Mouse (Mus musculus): ENCODE measurements around the gene Tmem158.

The Tmem158 gene

DNA sequence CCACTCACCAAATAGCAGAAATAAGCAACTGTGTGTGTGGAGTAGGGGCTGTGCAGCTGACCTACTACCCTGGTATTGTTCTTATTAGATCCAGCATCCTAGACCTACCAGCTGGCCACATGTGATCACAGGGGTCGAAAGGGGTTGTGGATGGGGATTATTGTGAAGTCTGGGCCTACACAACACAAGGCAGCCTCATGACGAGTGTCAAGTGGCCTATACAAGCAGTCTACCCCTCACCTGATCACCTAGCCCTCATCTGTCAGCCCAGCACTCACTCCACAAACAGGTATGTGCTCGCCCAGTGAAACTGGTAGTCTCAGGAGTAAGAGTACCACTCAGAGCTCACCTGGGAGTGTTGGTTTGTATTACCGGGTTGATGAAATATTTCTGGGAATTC is 15.4 kb downstream of the Tmem158 start:
- no peak for DNase-seq (ENCODE audit: low spot score)

DNA sequence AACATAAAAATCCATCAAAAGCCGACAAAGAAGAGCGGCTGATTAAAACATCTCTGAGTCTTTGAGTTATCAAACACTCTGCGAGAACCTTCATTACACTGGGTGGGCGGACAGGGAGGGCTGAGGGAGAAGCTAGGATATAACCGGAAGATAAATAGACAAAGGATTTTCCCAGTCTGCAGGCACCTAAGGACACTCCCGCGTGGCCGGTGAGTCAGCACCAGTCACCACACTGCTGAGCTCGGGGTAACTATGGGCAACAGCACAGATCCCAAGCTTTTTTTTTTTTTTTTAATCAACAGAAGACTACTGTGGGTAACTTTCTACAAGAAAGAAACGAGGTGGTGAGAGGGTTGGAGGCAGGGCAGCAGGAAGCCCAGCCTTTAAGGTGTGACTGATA is 16.6 kb downstream of the Tmem158 start:
- no peak for DNase-seq (ENCODE audit: low spot score)

DNA sequence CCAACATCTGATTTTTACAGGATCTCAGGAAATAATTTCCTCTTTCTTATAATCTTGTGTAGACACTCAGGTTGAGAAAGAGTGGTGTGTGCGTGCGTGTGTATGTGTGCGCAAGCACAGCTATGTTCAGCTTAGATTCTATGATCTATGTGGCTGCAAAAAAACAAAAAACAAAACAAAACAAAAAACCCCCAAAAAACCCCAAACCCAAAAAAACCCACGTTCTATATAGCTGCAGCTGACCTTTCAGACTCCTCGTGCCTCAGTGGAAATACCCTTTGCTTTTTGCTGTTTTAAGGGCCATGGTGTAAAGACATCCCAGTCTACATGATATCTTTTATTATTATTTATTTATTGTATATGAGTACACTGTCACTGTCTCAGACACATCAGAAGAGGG is 19.4 kb downstream of the Tmem158 start:
- DNase-seq (ENCODE audit: low spot score) = no peak

DNA sequence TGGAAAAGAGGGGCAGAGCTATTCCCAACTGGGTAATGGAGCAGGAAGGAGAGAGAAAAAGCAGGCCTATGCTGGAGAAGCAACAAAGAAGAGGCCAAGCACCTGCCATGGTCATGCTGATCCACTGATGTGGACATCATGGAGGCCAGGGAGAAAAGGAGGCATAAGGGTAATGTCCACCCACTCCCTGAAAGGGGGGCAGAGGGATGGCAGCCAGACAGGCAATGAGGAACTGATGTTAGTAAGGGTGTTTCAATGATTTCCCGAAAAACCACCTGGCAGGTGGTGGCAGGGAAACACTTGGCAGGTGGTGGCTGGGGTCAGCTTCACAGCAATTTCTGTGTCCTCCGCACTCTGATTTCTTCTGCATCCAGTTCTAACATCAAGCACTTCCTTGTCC is 19.8 kb downstream of the Tmem158 start:
- no peak for DNase-seq (ENCODE audit: low spot score)

DNA sequence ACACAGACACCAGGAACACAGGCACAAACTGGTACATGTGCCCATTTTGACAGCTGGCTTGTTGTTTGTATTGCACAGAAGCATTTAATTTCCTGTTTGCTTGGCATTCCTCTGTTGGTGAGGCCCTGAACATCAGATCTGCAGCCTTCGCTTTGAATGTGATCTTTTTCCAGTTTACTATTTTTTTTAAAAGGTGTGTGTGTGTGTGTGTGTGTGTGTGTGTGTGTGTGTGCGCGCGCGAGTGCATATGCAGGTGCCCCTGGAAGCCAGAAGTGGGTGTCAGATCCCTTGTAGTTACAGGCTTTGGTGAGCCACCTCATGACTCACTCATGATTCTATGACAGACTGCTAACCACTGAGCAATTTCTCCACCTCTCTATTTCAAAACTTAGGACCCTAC is 20.3 kb downstream of the Tmem158 start:
- no peak for DNase-seq (ENCODE audit: low spot score)

DNA sequence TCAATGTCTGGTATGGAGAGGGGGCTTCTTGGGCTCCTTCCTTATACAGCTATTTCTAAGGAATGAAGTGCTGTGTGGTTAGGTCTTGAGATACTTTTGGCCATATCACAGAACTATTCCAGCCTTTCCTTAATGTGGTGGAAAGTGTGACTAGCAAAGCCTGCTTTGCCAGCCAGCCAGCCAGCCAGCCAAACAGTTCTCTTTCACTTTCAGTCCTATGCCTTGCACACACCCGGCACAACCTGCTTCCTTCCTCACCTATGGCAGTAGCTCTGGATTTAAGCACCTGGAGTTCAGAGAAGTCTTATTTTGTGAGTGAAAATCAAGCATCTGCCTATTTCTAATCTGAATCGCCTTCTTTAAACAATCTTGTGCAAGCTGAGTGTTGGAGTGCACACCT is 20.9 kb downstream of the Tmem158 start:
- no peak for DNase-seq (ENCODE audit: low spot score)

DNA sequence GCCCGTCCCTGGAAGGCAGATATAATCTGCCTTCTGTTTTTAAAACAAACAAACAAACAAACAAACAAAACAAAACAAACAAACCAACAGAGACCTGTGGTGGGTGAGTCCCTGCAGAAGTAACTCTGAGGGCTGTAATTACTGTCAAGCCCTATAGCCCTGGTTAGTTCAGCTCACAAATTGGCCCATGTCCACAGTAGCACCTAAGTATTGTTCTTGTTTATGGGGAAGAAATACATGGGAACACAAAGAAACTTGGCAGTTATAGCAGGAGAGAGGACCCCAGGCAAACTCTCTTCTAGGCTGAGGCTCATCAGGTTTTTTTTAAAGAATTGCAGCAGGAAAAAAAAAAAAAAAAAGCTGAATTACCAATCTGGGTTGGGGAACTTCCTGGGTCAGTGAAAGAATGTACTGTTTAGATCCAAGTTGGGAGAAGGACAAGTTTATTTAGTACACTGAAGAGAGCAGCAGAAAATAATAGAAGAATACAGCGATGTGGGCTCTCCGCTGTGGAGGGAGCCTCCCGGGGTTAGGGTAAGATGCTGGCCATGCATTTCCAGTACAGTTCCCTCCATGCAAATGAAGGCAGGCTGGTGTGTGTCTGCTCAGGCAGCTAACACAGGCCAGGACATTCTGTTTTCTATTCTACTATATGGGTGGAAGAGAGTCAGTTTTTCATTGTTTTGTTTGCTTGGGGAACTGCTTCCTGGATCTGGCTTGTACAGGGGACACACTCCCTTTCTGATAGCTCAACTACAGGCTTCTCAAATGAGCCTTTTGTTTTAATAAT is 22.1 kb downstream of the Tmem158 start:
- no peak for DNase-seq (ENCODE audit: low spot score)

DNA sequence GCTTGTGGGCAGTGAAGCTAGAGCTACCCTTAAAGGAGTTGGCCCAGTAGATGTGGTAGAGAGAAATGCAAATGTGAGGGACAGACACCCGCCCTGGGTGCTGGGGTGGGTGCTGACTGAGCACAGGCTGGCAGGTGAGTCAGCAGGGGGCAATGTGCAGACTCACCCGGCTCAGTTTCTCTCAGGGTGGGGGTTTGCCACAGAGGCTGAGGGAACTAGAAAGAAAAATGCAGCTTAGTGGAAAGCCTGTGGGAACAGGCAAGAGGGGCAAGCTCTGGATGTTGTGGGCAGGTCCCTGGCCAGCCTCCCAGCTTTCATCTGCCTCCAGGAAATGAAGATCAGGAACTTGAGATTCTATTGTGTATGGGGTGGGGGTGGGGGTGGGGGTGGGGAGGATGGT is 22.8 kb downstream of the Tmem158 start:
- no peak for DNase-seq (ENCODE audit: low spot score)

DNA sequence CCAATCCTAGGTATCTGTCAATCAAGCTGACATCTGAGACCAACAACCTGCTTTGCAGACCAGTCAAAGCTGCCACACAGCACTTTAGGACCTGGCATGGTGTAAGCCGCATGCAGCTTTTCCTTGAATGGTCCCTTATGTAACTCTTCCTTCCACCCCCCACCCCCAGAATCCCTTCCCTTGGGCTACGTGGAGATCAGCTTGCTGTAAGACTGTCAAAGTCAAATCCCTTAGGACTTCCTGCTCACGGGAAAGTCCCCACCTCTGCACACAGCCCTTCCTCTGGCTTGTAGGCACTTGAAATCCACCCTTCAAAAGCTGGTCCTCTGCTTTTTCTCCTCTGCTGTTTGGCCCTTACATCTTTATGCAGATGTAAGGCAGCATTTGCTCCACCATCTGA is 24.9 kb downstream of the Tmem158 start:
- DNase-seq (ENCODE audit: low spot score) = no peak

DNA sequence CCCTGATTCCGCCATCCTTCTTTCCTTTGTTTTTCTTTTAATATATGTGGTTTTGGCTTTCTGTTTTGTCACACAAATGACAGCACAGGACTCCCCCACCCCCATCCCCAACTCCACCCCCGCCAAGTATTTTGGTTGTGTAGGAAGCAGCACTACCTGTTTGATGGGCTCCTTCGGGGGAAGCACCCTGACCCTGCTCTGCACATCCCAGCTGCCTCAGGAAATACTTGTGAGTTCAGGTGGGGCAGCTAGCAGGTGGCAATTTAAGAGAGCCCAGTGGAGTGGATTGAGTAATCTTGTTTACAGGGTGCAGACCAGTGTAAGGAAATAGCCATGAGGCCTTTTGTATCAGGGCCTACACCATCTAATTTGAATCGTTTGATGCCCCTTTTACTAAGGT is 30.7 kb downstream of the Tmem158 start:
- no peak for DNase-seq (ENCODE audit: low spot score)

DNA sequence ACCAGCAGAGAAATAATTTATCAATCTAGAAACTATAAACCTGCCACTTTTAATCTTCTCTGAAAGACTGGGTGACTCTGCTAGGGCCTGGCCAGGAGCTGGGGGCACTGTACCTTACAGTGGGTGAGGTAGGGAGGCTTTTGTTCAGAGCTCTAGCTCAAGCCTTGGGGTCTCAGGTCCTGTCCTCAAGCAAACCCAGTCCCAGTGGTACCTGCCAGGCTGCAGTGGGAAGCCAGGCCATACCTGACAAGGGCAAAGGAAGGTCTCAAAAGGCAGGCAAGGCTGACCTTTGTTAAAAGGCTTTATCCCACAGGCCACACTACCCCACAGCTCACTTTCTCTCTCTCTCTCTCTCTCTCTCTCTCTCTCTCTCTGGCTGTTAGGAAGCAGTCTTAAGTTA is 31.9 kb downstream of the Tmem158 start:
- DNase-seq (ENCODE audit: low spot score) = no peak

DNA sequence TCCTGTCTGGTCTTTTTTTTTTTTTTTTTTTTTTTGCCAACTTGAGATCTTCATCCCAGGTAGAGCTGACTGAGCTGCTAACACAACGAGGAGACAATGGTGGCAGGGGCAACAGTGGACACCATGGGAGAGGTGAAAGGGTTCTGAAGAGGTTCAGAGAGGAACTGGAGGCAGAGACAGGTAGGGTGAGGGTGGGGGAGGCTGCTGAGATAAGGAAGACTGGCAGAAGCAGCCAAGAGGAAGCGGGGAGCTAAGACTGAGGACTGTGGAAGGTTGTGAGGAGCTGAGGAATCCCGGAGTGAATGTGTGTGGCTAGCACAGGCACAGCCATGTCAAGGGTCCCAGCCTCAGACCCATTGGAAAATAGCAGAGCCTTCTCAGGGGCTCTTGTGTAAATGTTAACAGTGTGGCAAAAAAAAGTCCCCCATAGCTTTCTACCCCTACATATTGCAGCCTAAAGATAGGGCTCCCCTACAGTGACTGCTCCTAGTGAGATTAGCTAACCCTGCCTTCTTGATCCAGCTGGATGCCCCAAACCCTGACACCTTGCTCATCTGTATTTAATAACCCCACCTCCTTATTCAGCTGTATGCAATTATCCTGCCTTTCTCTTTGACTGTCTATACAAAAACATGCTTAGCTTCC is 33.3 kb downstream of the Tmem158 start:
- peak; percentile 67 for DNase-seq (ENCODE audit: low spot score)

DNA sequence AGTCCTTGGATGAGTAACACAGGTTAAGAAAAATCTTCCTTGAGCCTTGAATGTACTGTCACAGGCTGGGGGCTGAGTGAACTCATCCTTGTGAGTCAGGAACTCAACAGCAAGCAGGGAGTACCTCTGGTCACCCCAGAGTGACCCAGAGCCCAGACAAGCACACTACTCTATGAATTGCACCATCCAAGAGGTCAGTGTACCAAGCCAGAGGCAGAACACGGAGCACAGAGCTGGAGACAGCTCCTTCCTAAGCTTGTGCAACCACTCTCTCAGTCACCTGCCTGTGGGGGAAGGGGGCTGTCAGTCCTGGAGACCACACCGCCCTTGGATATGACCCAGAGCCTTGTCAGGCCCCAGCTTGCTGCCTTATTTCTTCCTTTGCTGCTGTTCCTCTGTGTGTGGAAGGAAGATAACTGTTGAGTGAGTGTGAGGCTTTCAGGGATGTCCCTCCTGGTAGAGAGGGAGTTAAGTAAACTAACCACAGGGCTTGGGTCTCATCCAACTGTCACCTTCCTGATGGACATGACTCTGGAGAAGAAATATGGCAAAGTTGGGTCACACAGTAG is 35.6 kb downstream of the Tmem158 start:
- no peak for DNase-seq (ENCODE audit: low spot score)

DNA sequence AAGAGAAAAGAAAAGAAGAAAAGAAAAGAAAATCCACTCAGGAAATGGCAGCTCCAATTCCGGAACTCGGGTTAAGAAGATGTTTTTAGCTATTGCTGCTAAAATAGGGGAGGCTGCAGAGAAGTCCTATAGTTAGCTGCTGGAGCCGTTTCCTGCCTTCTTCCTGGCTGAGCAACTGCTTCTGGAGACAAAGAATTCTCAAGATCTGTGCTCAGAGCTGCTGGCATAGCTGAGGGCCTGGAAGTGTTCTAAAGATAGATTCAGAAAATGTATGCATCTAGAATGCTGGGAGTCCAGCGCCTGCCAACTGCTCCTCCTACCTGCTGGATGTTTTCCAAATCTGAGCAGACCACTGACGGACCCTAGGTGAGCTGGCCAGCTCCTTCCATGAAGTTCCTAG is 40.7 kb downstream of the Tmem158 start:
- DNase-seq (ENCODE audit: low spot score) = no peak

DNA sequence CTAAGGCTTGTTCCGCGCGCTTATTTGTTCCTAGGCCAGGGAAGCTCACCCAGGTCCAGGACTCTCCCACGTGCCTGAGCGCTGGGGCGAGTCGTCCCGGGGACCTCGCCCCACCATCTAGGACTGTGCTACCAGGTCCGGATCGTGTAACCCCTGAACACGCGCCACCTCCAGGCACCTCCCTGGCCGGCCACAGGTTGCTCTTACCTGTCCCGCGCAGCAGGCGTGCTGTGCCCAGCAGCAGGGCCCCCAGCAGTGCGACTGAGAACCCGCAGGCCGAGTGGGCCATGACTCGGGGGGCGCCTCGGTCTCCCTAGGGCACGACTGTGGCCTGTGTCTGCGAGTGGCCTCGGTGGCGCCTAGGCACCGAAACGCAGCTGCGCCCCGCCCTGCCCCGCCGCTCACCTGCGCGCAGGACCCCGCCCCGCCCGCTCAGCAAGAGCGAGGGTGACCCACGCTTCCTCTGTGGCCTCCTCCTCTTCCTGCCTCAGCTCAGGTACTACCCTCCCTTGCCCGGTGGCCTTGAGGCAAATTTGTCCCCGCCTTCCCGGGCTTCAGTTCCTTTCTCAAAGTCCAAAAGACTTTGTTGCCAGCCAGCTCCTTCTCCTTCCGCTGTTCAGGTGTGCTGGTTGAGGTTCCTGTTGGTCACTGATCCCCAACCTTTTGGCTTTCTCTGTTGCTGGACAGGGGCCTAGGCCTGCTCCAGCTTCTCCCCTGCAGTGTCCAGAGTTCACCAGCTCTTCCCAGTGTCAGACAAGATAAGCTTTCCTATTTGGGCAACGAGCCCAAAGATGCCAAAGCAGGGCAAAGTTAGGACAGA is 44.7 kb downstream of the Tmem158 start, which contains the start of gene Cdcp1:
Cdcp1 (minus strand) TSS at position 418 of the 820 bp plus-strand sequence.
- no peak for DNase-seq (ENCODE audit: low spot score)

DNA sequence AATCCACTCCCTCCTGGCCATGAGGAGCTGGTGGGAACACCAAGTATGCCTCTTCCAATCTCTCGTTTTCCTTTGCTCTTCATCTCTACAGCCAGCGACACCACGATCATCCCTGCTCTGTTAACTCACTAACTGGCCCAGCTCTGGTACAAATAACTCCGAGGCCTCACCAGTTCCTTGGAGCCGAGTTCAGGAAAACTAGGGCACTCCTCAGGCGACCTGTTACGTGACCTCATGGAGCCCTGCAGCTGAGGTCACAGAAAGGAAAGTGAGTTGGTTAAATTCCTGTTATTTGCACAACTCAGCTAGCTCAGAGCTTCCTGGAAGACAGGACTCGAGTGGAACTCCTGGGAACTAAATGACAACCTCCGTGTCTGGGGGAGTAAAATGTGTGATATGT is 47.2 kb downstream of the Tmem158 start:
- DNase-seq (ENCODE audit: low spot score) = no peak

Measured in c-Kit-positive CD71-positive TER-119-positive erythroid progenitor cells, embryonic 14.5 days (primary cell).